In the genomic region with DNA sequence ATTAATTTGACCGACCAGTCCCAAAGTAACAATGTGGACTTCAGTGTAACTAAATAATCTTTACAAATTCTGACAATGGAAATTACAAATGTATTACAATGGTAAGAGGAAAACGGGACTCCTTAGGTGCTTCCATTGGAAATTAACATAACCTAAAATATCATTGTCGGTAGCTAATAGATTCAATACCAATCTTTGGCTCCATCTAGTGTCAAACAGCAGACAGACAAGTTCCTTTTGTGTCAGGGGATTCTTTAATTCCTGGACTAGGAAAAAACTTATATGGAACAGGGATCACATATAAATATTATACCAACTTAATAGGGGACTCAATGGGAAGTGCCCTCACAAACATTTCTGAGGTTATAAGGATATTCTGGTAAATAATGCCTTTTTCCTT, we compare ENCODE assay signal across 14 mouse cellular contexts. TPM values are rescaled to one million over a fixed set of nuclear protein-coding genes. Genes with fewer than 3 reads are reported as not detected.
DNase-seq lines count a peak whose midpoint lies in the region; ATAC-seq and TF ChIP-seq lines count a peak whose summit lies in the region.
"Had no signal": no experiment of that assay in that cellular context is flagged by ENCODE, and none has a peak within 500 bp of the region (broad histone marks: within the 10 kb centered on the region; RNA-seq: fewer than 3 reads in every experiment).

No protein-coding gene starts in this region.

- H3K27me3 ChIP-seq in liver, embryonic 14.5 days (ENCODE audit: control insufficient read depth, insufficient read depth, low read length): no peaks in the 10 kb centered on the region; the same call in 1 of the 2 replicates
- H3K27me3 ChIP-seq in liver, embryonic 11.5 days (replicated peaks; ENCODE audit: control insufficient read depth, insufficient read depth, low read length): no peaks in the 10 kb centered on the region
- H3K27me3 ChIP-seq in E14TG2a.4 (ENCODE audit: insufficient read depth, low read length): 0 out of 2 replicates have a peak, but pooled peaks cover 3% of the 10 kb centered on the region
- H3K27me3 ChIP-seq: heart, embryonic 13.5 days; midbrain, embryonic 13.5 days; neural tube, embryonic 13.5 days had no signal

- H3K9ac ChIP-seq in liver, embryonic 14.5 days (replicated peaks): no peak overlapping the region
- H3K9ac ChIP-seq in liver, embryonic 11.5 days (ENCODE audit: low read depth, low read length): no peak overlapping the region
- H3K9ac ChIP-seq: heart, embryonic 13.5 days; midbrain, embryonic 13.5 days; neural tube, embryonic 13.5 days had no signal

- 37% methylated on average over 3 of the region's 3 CpGs for WGBS in liver, embryonic 14.5 days (ENCODE audit: insufficient replicate concordance)
- 48% methylated on average over 3 of the region's 3 CpGs for WGBS in liver, embryonic 11.5 days

- intact Hi-C loops in gastrocnemius, adult 2 months (cut with DNase I): no loop called here
- intact Hi-C loops in gastrocnemius, postnatal 14 days (cut with DNase I; ENCODE audit: low total_unique reads): no loop called here

- no peaks in the 10 kb centered on the region; a peak in 1 of 4 replicates for H3K4me1 ChIP-seq in liver, embryonic 14.5 days (replicated peaks; ENCODE audit: control insufficient read depth in 2 of 2, insufficient read depth in 2 of 2, low read length in 1 of 2)
- H3K4me1 ChIP-seq in liver, embryonic 11.5 days (replicated peaks; ENCODE audit: control insufficient read depth, insufficient read depth, low read length): no peaks in the 10 kb centered on the region
- H3K4me1 ChIP-seq in E14TG2a.4 (replicated peaks; ENCODE audit: low read depth, low read length): peaks cover 24% of the 10 kb centered on the region
- H3K4me1 ChIP-seq: midbrain, embryonic 13.5 days; neural tube, embryonic 13.5 days had no signal

- DNase-seq in gastrocnemius, adult 2 months: no peak
- DNase-seq in gastrocnemius, postnatal 14 days: no peak
- DNase-seq in liver, embryonic 14.5 days (ENCODE audit: low read depth in 3 of 3, low spot score in 3 of 3): no peak
- no peak for DNase-seq in liver, embryonic 11.5 days (ENCODE audit: low spot score)
- DNase-seq in induced T-regulatory cell, adult 2 months (ENCODE audit: low read depth): peak; percentile 21
- DNase-seq in left cerebral cortex, adult 18-20 months (ENCODE audit: low spot score in 2 of 2): no peak
- DNase-seq: kidney, postnatal 4 days; thymus, postnatal 36 days had no signal

- TF ChIP-seq CTCF in gastrocnemius, adult 2 months (IDR thresholded peaks at IDR 0.05): peak; percentile 62
- peak; percentile 28; the same call in 1 of the 2 replicates for TF ChIP-seq CTCF in liver, embryonic 14.5 days (IDR thresholded peaks at IDR 0.05; ENCODE audit: low read depth)
- TF ChIP-seq CTCF in E14TG2a.4 (conservative IDR thresholded peaks at IDR 0.05; ENCODE audit: low read length): 0 out of 2 replicates have a peak, but pooled peaks have one; percentile 6

- H3K36me3 ChIP-seq in liver, embryonic 14.5 days (replicated peaks; ENCODE audit: control insufficient read depth, insufficient read depth, low read depth): no peaks in the 10 kb centered on the region
- no peaks in the 10 kb centered on the region for H3K36me3 ChIP-seq in liver, embryonic 11.5 days (ENCODE audit: control insufficient read depth, insufficient read depth, low read length)
- H3K36me3 ChIP-seq in E14TG2a.4 (ENCODE audit: insufficient read depth, low read length): no peaks in the 10 kb centered on the region
- H3K36me3 ChIP-seq: heart, embryonic 13.5 days; midbrain, embryonic 13.5 days; neural tube, embryonic 13.5 days had no signal

- no peak for TF ChIP-seq EP300 in liver, embryonic 14.5 days (IDR thresholded peaks at IDR 0.05; ENCODE audit: low read depth)

- no peak overlapping the region for H3K4me3 ChIP-seq in gastrocnemius, adult 2 months
- no peak overlapping the region for H3K4me3 ChIP-seq in liver, embryonic 14.5 days (ENCODE audit: insufficient read depth in 1 of 2, low read depth in 2 of 2, low read length in 2 of 2)
- no peak overlapping the region for H3K4me3 ChIP-seq in liver, embryonic 11.5 days (ENCODE audit: low read depth, low read length)
- no peak overlapping the region for H3K4me3 ChIP-seq in E14TG2a.4 (replicated peaks; ENCODE audit: low read length)
- H3K4me3 ChIP-seq: heart, embryonic 13.5 days; midbrain, embryonic 13.5 days; neural tube, embryonic 13.5 days had no signal

- no peaks in the 10 kb centered on the region for H3K9me3 ChIP-seq in liver, embryonic 14.5 days (ENCODE audit: control insufficient read depth, low read length)
- H3K9me3 ChIP-seq in liver, embryonic 11.5 days (ENCODE audit: control insufficient read depth, low read length): no peaks in the 10 kb centered on the region
- peaks cover 37% of the 10 kb centered on the region for H3K9me3 ChIP-seq in E14TG2a.4 (ENCODE audit: low read length)
- H3K9me3 ChIP-seq: heart, embryonic 13.5 days; midbrain, embryonic 13.5 days; neural tube, embryonic 13.5 days had no signal

- no peak overlapping the region for H3K4me2 ChIP-seq in liver, embryonic 14.5 days (ENCODE audit: low read depth)
- H3K4me2 ChIP-seq in liver, embryonic 11.5 days: no peak overlapping the region
- H3K4me2 ChIP-seq: heart, embryonic 13.5 days; midbrain, embryonic 13.5 days; neural tube, embryonic 13.5 days had no signal

- no peak for ATAC-seq in liver, embryonic 14.5 days (ENCODE audit: insufficient read depth)
- ATAC-seq in liver, embryonic 11.5 days (replicated peaks; ENCODE audit: low FRiP score): no peak
- ATAC-seq: inflammation-experienced regulatory T-cells, adult 6 months; midbrain, embryonic 13.5 days had no signal

- H3K27ac ChIP-seq in gastrocnemius, adult 2 months: no peak overlapping the region
- H3K27ac ChIP-seq in liver, embryonic 14.5 days: no peak overlapping the region
- no peak overlapping the region for H3K27ac ChIP-seq in liver, embryonic 11.5 days (ENCODE audit: low read depth, low read length)
- H3K27ac ChIP-seq: heart, embryonic 13.5 days; midbrain, embryonic 13.5 days; neural tube, embryonic 13.5 days had no signal

RNA-seq across cellular contexts. Expression of gene Epb41, which starts 26.0 kb away (rescaled TPM):
- 100 to 1,000 TPM; 102 to 113 TPM for total RNA-seq in gastrocnemius, adult 2 months (2021)
- 10 to 100 TPM; 63.2 to 71.7 TPM for total RNA-seq in gastrocnemius, postnatal 14 days (2021)
- polyA plus RNA-seq in liver, embryonic 14.5 days (2012; rRNA removed): 105 and 113 TPM in 2 replicates
- 153 and 166 TPM in 2 replicates for polyA plus RNA-seq in liver, embryonic 14.5 days (2014; fragmentation: Nextera tagmentation; extraction: Ambion mirVana)
- polyA plus RNA-seq in liver, embryonic 11.5 days (2014; fragmentation: Nextera tagmentation; extraction: Ambion mirVana): 108 and 116 TPM in 2 replicates
- 10 to 100 TPM; 39.0 TPM for total RNA-seq in left cerebral cortex, adult 18-20 months (2021)

RNA-seq across cellular contexts. Expression of gene Gm10300, which starts 26.7 kb away (rescaled TPM):
- total RNA-seq in gastrocnemius, adult 2 months (2021): under 1 TPM in 1 of 2 experiments, not detected in 1; 0.08 TPM
- total RNA-seq in gastrocnemius, postnatal 14 days (2021): under 1 TPM in 1 of 2 experiments, not detected in 1; 0.14 TPM
- polyA plus RNA-seq in liver, embryonic 14.5 days (2012; rRNA removed): 0.11 and 0.15 TPM in 2 replicates
- 0.32 and 0.40 TPM in 2 replicates for polyA plus RNA-seq in liver, embryonic 14.5 days (2014; fragmentation: Nextera tagmentation; extraction: Ambion mirVana)
- polyA plus RNA-seq in liver, embryonic 11.5 days (2014; fragmentation: Nextera tagmentation; extraction: Ambion mirVana): 0.10 and 0.11 TPM in 2 replicates
- total RNA-seq in left cerebral cortex, adult 18-20 months (2021): not detected
- total RNA-seq: ES-E14 had no signal
- polyA plus RNA-seq: inflammation-experienced regulatory T-cells, adult 6 months; midbrain, embryonic 13.5 days had no signal

RNA-seq across cellular contexts. Expression of gene Oprd1, which starts 43.1 kb away (rescaled TPM):
- not detected for total RNA-seq in gastrocnemius, adult 2 months (2021)
- under 1 TPM in 1 of 2 experiments, not detected in 1; 0.04 TPM for total RNA-seq in gastrocnemius, postnatal 14 days (2021)
- 0.03 and 0.04 TPM in 2 replicates for polyA plus RNA-seq in liver, embryonic 14.5 days (2012; rRNA removed)
- 0.04 TPM in 1 of 2 replicates, not detected in the other for polyA plus RNA-seq in liver, embryonic 14.5 days (2014; fragmentation: Nextera tagmentation; extraction: Ambion mirVana)
- polyA plus RNA-seq in liver, embryonic 11.5 days (2014; fragmentation: Nextera tagmentation; extraction: Ambion mirVana): 0.45 and 0.56 TPM in 2 replicates
- total RNA-seq in left cerebral cortex, adult 18-20 months (2021): 10 to 100 TPM; 21.6 TPM
- polyA plus RNA-seq: inflammation-experienced regulatory T-cells, adult 6 months had no signal

Comparison
In these comparisons a context has a peak if more than half of its experiments do, and no peak if none do; other contexts are left out.
1. CTCF ChIP-seq: peak in every context shown above with its lines; median percentile 62 in gastrocnemius, adult 2 months; 28 in liver, embryonic 14.5 days; 6 in E14TG2a.4.
2. RNA of gene Oprd1, which starts 43.1 kb away (total RNA-seq): 21.6 TPM in left cerebral cortex, adult 18-20 months; 0.04 TPM in gastrocnemius, postnatal 14 days and not detected in gastrocnemius, adult 2 months; every median in the first group is over 10 times any median in the second.